Mouse (Mus musculus) heart, adult 2 months (tissue): ENCODE results near the gene Trim67.

ENCODE experiments used
- CTCF ChIP-seq: fragments of 200-600 bp; IDR thresholded peaks from 2 replicates; pipeline ENCODE4 v1.8.1; 2022; ENCODE audit warnings: antibody characterized with exemption, mild to moderate bottlenecking, moderate library complexity
- POLR2A ChIP-seq: fragments of 200-500 bp; IDR thresholded peaks from 2 replicates; pipeline ENCODE4 v1.6.1; 2011; ENCODE audit warnings: mild to moderate bottlenecking, low read depth, low read length, control low read depth; ENCODE audit not compliant: insufficient read depth

DNA sequence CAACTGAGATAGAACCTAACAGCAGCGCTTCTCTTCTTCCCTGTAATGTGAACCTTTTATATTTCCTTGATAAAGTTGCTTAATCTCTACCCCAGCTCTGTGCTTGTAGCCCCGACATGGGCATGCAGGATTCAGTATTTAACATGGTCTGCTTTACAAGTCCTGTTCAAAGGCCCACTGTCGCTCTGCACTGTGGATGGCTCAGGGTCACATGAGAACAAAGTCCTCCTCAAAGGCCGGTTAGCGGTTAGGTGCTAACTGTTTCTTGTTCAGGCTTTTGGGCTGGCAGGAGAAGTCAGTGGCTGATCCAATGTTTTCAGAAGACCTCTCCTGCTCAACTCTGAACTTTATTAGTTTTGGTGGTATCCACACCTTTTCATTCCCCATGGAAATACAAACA lies 52.7 kb downstream of the Trim67 start:
- TF ChIP-seq CTCF, result no peak
- no peak for TF ChIP-seq POLR2A
